Mouse (Mus musculus): ENCODE results near the gene Stat3. TPM values are rescaled to one million over a fixed set of nuclear protein-coding genes. Genes with fewer than 3 reads are reported as not detected.

Stat3 gene
- polyA plus RNA-seq, 1 experiment from 2014 or later = 45.1 TPM

- WGBS = 71% methylated on average over 6 of the region's 6 CpGs
- H3K4me3 ChIP-seq (replicated peaks) = no peak overlapping the region
- ATAC-seq (replicated peaks; ENCODE audit: low FRiP score) = no peak
- H3K27ac ChIP-seq = no peak overlapping the region
- H3K9ac ChIP-seq = no peak overlapping the region
- H3K9me3 ChIP-seq (replicated peaks) = no peaks in the 10 kb centered on the region
- H3K36me3 ChIP-seq = no peaks in the 10 kb centered on the region
- no peak overlapping the region for H3K4me2 ChIP-seq
- peaks cover 18% of the 10 kb centered on the region for H3K4me1 ChIP-seq
- H3K27me3 ChIP-seq = peaks cover 40% of the 10 kb centered on the region
Measured at GRCm38 (mm10) chr11:100857960-100858359, 81.4 kb downstream of the Stat3 start.

DNA sequence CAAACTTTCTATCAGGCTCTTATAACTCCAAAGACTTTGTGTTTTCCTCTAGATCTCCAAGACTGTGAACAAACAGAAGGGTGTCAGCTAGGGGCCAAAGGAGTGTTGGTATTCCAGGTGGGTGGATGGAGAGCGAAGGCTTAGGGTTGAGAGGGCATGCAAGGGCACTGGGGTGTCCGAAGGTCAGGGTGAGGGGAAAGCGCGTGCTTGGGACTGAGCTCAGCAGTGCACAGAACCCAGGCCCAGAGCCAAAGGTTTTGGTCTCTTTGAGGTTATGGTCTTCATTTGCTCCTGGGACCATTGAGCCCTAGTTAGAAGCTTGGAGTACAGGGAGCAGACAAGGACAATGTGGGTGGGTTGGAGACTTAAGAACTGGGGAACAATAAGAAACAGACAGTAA, 84.2 kb downstream of the Stat3 start:
- H3K4me1 ChIP-seq = peaks cover 21% of the 10 kb centered on the region
- no peak overlapping the region for H3K27ac ChIP-seq
- no peaks in the 10 kb centered on the region for H3K9me3 ChIP-seq (replicated peaks)
- peaks cover 32% of the 10 kb centered on the region for H3K27me3 ChIP-seq
- H3K9ac ChIP-seq = no peak overlapping the region
- no peaks in the 10 kb centered on the region for H3K36me3 ChIP-seq
- no peak for ATAC-seq (replicated peaks; ENCODE audit: low FRiP score)
- H3K4me3 ChIP-seq (replicated peaks) = no peak overlapping the region
- 85% methylated on average over 4 of the region's 4 CpGs for WGBS
- no peak overlapping the region for H3K4me2 ChIP-seq

DNA sequence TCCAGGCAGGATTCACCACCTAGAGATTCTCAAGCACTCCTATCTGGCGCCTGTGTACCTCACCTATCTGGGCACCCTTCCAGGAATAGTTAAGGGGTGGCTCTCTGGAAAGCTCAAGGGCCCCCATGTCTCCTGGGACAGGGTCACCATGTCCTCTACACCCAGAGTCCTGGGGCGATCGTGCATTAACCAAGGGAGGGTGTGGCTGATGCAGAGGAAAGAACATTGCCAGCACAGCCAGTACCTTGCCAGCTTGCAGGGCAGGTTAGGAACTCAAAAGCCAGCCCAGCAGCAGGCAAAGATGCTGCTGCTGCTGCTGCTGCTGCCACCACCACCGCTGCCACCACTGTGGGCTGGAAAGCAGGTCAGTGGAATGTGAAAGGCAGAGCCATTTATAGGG, 85.1 kb downstream of the Stat3 start:
- no peak for ATAC-seq (replicated peaks; ENCODE audit: low FRiP score)
- H3K4me2 ChIP-seq = no peak overlapping the region
- no peak overlapping the region for H3K9ac ChIP-seq
- H3K27me3 ChIP-seq = peaks cover 28% of the 10 kb centered on the region
- 55% methylated on average over 4 of the region's 4 CpGs for WGBS
- H3K4me3 ChIP-seq (replicated peaks) = no peak overlapping the region
- H3K9me3 ChIP-seq (replicated peaks) = no peaks in the 10 kb centered on the region
- no peaks in the 10 kb centered on the region for H3K36me3 ChIP-seq
- H3K4me1 ChIP-seq = peaks cover 21% of the 10 kb centered on the region
- H3K27ac ChIP-seq = no peak overlapping the region

- H3K4me2 ChIP-seq = no peak overlapping the region
- H3K4me1 ChIP-seq = peaks cover 30% of the 10 kb centered on the region
- 88% methylated on average over 5 of the region's 5 CpGs for WGBS
- H3K27me3 ChIP-seq = peaks cover 21% of the 10 kb centered on the region; the same call in 1 of the 2 replicates
- no peak for ATAC-seq (replicated peaks; ENCODE audit: low FRiP score)
- no peak overlapping the region for H3K4me3 ChIP-seq (replicated peaks)
- no peaks in the 10 kb centered on the region for H3K36me3 ChIP-seq
- H3K27ac ChIP-seq = no peak overlapping the region
- no peaks in the 10 kb centered on the region for H3K9me3 ChIP-seq (replicated peaks)
- H3K9ac ChIP-seq = no peak overlapping the region
Measured at GRCm38 (mm10) chr11:100853018-100853417, 86.3 kb downstream of the Stat3 start.

DNA sequence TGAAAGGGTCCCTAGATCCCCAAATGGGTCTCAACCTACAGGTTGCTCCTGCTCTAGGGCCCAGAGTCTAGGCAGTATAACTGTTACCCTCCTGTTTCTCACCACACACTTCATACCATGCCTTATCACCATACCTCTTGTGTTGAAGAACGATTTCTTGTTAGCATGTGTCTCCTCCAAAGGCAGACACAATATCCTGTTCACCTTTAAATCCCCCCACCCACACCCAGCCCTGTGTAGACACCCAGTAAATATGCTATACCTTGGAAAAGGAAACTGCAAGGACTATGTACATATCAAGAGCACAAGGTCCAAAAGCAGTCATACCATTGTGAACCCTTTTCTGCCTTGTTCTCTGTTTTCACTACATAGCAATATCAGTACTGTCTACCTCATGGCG, 87.3 kb downstream of the Stat3 start:
- 82% methylated on average over 2 of the region's 2 CpGs for WGBS
- Histone ChIP-seq H3K4me3 (replicated peaks) (no peak overlapping the region), H3K36me3 (no peaks in the 10 kb centered on the region), H3K27ac (no peak overlapping the region), H3K27me3 (peaks cover 21% of the 10 kb centered on the region; the same call in 1 of the 2 replicates), H3K4me2 (no peak overlapping the region), H3K4me1 (peaks cover 30% of the 10 kb centered on the region), H3K9ac (no peak overlapping the region), H3K9me3 (replicated peaks) (no peaks in the 10 kb centered on the region)
- no peak for ATAC-seq (replicated peaks; ENCODE audit: low FRiP score)

GRCm38 (mm10) chr11:100850778-100851528, 88.4 kb downstream of the Stat3 start:
- under 1% methylated on average over 32 of the region's 33 CpGs for WGBS
- peak overlapping the region; percentile 92 for H3K4me2 ChIP-seq
- H3K27ac ChIP-seq = peak overlapping the region; percentile 89
- H3K27me3 ChIP-seq = peaks cover 19% of the 10 kb centered on the region; the same call in 1 of the 2 replicates
- peak overlapping the region; percentile 95 for H3K4me3 ChIP-seq (replicated peaks)
- no peaks in the 10 kb centered on the region for H3K9me3 ChIP-seq (replicated peaks)
- H3K4me1 ChIP-seq = peaks cover 30% of the 10 kb centered on the region
- no peaks in the 10 kb centered on the region for H3K36me3 ChIP-seq
- peak; percentile 67 for ATAC-seq (replicated peaks; ENCODE audit: low FRiP score)
- H3K9ac ChIP-seq = peak overlapping the region; percentile 90

DNA sequence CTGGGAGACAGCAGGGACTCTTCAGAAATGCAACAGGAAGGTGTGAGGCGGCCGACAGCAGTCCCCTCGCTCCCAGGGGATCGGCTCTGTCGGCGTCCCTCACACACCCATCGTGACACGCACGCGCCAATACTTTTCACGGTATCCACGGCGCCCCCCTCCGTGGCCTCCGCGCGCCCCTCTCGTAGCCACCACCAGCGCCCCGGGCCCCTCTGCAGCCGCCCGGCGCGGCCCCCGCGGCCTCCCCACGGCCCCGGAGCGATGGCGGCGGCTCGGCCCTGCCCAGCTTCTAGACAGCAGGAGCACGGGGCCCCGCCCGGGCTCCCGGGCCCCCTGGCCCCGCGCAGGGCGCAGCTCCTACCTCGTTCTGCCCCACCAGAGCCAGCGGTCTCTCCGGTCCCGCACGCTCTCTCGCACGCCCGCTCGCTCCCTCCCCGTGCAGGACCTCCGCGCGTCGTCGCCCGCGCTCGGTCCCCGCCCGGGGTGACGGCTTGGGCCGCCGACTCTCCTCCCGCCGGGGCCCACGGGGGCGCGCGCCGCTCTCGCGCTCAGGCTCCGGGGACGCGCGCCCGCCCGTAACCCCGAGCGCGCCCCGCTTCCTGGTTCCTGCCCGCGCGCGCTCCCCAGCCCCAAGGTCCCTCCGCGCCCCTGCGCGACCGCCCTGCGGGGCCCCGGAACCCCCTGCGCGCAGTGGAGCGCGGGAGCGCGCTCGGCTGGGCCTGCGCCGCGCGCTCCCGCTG, 89.1 kb downstream of the Stat3 start, which contains the start of gene Stat5b:
Gene Stat5b, minus strand, starts transcription at position 687 of the 740 bp plus-strand sequence.
- Histone ChIP-seq H3K9ac (peak within 1 kb of the TSS; percentile 90), H3K36me3 (no peaks in the 10 kb centered on the region), H3K4me2 (peak within 1 kb of the TSS; percentile 92), H3K27ac (peak within 1 kb of the TSS; percentile 89), H3K4me1 (peaks cover 30% of the 10 kb centered on the region), H3K27me3 (peaks cover 19% of the 10 kb centered on the region; the same call in 1 of the 2 replicates), H3K4me3 (replicated peaks) (peak within 1 kb of the TSS; percentile 95), H3K9me3 (replicated peaks) (no peaks in the 10 kb centered on the region)
- under 1% methylated on average over 53 of the region's 104 CpGs for WGBS
- peak; percentile 87 for ATAC-seq (replicated peaks; ENCODE audit: low FRiP score)

DNA sequence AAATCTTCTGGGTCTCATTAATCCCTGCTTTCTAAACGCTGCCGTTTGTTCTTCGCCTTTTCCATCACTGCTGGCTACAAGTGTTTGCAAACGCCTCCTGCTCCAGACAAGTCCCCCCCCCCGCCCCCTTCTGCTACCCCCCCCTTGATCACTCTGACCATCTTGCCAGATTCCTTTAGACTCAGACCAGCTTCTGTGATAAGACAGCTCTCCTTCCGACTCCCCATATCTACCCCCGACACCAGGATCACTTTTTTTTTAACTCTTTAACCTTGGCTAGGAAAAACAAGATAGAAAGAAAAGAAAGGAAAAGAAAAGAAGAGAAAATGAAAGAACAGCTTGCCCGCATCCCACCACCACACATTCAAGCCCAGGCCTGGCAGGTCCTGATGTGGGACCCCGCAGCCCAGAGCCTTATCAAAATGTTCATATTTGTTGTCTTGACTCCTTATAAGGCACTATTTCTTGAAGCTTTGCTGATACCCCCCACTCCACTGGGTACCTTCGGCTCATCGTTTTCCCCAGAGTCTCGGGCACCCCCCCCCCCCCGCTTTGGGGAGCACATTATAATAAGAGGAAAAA, 89.8 kb downstream of the Stat3 start:
- no peaks in the 10 kb centered on the region for H3K36me3 ChIP-seq
- H3K27me3 ChIP-seq = peaks cover 19% of the 10 kb centered on the region; the same call in 1 of the 2 replicates
- H3K4me1 ChIP-seq = peaks cover 30% of the 10 kb centered on the region
- H3K4me2 ChIP-seq = peak overlapping the region; percentile 92
- H3K9ac ChIP-seq = peak overlapping the region; percentile 90
- peak overlapping the region; percentile 89; the same call in 1 of the 2 replicates for H3K27ac ChIP-seq
- ATAC-seq (replicated peaks; ENCODE audit: low FRiP score) = peak; percentile 27; the same call in 1 of the 2 replicates
- 4% methylated on average over 13 of the region's 13 CpGs for WGBS
- H3K9me3 ChIP-seq (replicated peaks) = no peaks in the 10 kb centered on the region
- H3K4me3 ChIP-seq (replicated peaks) = peak overlapping the region; percentile 95

DNA sequence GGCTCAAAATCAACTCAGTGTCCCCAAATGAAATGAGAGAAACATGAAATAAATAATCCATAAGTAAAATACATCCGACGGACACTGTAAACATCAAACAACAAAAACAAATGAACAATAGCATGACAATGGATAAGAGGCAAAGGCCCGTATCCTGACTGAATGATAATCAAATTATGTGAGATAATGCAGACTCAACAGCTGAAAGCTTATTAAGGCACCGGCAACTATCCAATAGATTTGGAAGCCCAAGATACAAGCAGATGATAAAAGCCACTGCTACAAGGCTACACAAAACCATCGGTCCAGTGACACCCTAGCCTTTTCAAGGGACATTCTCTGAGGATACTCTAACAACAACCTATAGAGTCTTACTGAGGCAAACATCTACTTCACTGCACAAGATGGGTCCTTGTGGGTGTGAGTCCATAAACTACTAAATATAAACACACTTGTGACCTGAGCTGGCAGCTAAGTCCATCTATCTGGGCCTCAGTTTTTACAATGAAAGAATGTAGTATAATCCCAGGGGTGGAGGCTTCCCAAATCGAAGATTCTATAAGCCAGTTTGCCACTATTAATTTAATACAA, 90.5 kb downstream of the Stat3 start:
- WGBS = 73% methylated on average over 6 of the region's 6 CpGs
- Histone ChIP-seq H3K9ac (0 out of 2 replicates have a peak overlapping the region, but pooled peaks have one; percentile 90), H3K36me3 (no peaks in the 10 kb centered on the region), H3K4me1 (peaks cover 25% of the 10 kb centered on the region), H3K4me2 (peak overlapping the region; percentile 92), H3K27ac (no peak overlapping the region), H3K27me3 (peaks cover 12% of the 10 kb centered on the region; the same call in 1 of the 2 replicates), H3K4me3 (replicated peaks) (peak overlapping the region; percentile 95), H3K9me3 (replicated peaks) (no peaks in the 10 kb centered on the region)
- ATAC-seq (replicated peaks; ENCODE audit: low FRiP score) = no peak

DNA sequence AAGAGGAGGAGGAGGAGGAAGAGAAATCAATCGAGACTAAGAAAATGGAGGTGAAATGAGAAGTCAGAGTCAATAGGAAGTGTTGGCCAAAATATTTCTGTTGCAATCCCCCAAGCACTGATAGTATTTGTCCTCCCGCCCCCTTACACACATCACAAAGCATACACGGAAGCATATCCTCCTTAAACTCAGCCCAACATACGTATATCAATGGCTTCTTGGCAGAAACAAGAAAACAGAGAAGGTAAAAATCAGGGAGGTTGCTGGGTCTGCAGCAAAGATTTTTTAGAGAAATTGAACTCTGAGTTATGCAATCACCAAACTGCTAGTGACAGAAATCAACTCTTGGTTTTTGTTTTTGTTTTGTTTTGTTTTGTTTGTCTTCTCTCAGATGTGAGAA, 91.3 kb downstream of the Stat3 start:
- Histone ChIP-seq H3K36me3 (no peaks in the 10 kb centered on the region), H3K27ac (no peak overlapping the region), H3K27me3 (peaks cover 9% of the 10 kb centered on the region; the same call in 1 of the 2 replicates), H3K4me2 (no peak overlapping the region), H3K9ac (no peak overlapping the region), H3K4me3 (replicated peaks) (no peak overlapping the region), H3K9me3 (replicated peaks) (no peaks in the 10 kb centered on the region), H3K4me1 (peaks cover 25% of the 10 kb centered on the region)
- ATAC-seq (replicated peaks; ENCODE audit: low FRiP score) = no peak
- WGBS = 52% methylated on average over 4 of the region's 4 CpGs

DNA sequence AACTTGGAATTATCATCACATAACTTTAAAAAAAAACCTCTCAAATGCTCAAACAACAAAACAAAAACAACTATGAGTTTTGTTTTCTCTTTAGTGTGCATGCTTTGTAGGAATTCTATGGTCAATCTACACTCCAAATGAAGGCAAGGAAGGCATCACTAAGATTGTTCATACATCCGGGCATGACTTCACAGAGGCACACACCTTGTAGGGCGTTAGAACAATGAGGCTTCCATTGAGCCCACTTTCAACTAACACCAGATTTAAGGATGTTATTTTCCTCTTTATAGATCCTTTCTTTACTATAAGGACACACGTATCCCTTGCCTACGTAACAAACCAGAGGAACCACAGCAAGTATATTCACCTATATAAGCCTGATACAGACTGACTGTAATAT, 91.8 kb downstream of the Stat3 start:
- Histone ChIP-seq H3K36me3 (no peaks in the 10 kb centered on the region), H3K4me3 (replicated peaks) (no peak overlapping the region), H3K27me3 (peaks cover 4% of the 10 kb centered on the region; the same call in 1 of the 2 replicates), H3K4me1 (peaks cover 25% of the 10 kb centered on the region), H3K9ac (no peak overlapping the region), H3K9me3 (replicated peaks) (no peaks in the 10 kb centered on the region), H3K27ac (no peak overlapping the region), H3K4me2 (no peak overlapping the region)
- ATAC-seq (replicated peaks; ENCODE audit: low FRiP score) = no peak
- 90% methylated on average over 4 of the region's 4 CpGs for WGBS
